Mouse (Mus musculus): ENCODE data around the gene Pfkfb3.

- TF ChIP-seq CTCF (IDR thresholded peaks at IDR 0.05; ENCODE audit: borderline replicate concordance, extremely low read depth, insufficient read depth, insufficient read length) (no peak), POLR2A (IDR thresholded peaks at IDR 0.05; ENCODE audit: borderline replicate concordance, extremely low read depth, insufficient read depth, insufficient read length, poor library complexity, severe bottlenecking) (no peak)
These were observed at the start of gene Pfkfb3 for GRCm38 (mm10) chr2:11553471-11554400.

All from brain, embryonic 14.5 days (tissue).